Mouse (Mus musculus) megakaryocyte-erythroid progenitor cell, adult 5-6 weeks (primary cell): ENCODE results near the gene Olfr507. TPM values are rescaled to one million over a fixed set of nuclear protein-coding genes. Genes with fewer than 3 reads are reported as not detected.
"Not testable (repeated sequence)": the region's sequence is repeated elsewhere in the genome, so short reads cannot be mapped to it uniquely, and the experiment has no call there.

Experiments used
- ATAC-seq: replicated peaks from 2 replicates; pipeline ENCODE4 v1.8.0; 2016; ENCODE audit warnings: mild to moderate bottlenecking, inconsistent platforms; ENCODE audit not compliant: severe bottlenecking, poor library complexity, low FRiP score, low TSS enrichment
- total RNA-seq, 2 experiments: library from RNA; stranded (forward) in 1 of 2; stranded (reverse) in 1 of 2; fragments of 200-1000, 215-1000 nt in 1 of 2; fragments of >200 nt in 1 of 2; fragmentation: Nextera tagmentation in 1 of 2; gene quantifications; 2 replicates each; pipeline ENCODE4 v1.2.3; 2014 to 2017

Gene Olfr507
- total RNA-seq (2014; fragmentation: Nextera tagmentation) (not detected in 2 replicates), total RNA-seq (2017) (not detected in 2 replicates)

- ATAC-seq: no peak
Measured at GRCm38 (mm10) chr7:108621514-108621913, at the start of gene Olfr507. Gene Olfr507, plus strand, starts transcription at chr7:108621814.

GRCm38 (mm10) chr7:108589797-108590196 is 31.8 kb upstream of the Olfr507 start:
- ATAC-seq: no peak

- not testable (repeated sequence) for ATAC-seq
Measured at GRCm38 (mm10) chr7:108601916-108602315, 19.7 kb upstream of the Olfr507 start.

- no peak for ATAC-seq
Measured at GRCm38 (mm10) chr7:108610487-108610886, 11.1 kb upstream of the Olfr507 start, which contains the start of gene Olfr506. Gene Olfr506, plus strand, starts transcription at chr7:108610787.

GRCm38 (mm10) chr7:108614110-108614509 is 7.5 kb upstream of the Olfr507 start:
- ATAC-seq: no peak

- ATAC-seq: not testable (repeated sequence)
Measured at GRCm38 (mm10) chr7:108616781-108617180, 4.8 kb upstream of the Olfr507 start.

- no peak for ATAC-seq
Measured at GRCm38 (mm10) chr7:108629694-108630093, 8.1 kb downstream of the Olfr507 start, which contains the start of gene Olfr508. Gene Olfr508, plus strand, starts transcription at chr7:108629994.

GRCm38 (mm10) chr7:108651806-108652205 is 30.2 kb downstream of the Olfr507 start, which contains the start of gene Olfr509:
Gene Olfr509, minus strand, starts transcription at chr7:108651906.
- no peak for ATAC-seq

GRCm38 (mm10) chr7:108662419-108662818 is 40.8 kb downstream of the Olfr507 start:
- no peak for ATAC-seq

- no peak for ATAC-seq
Measured at GRCm38 (mm10) chr7:108666118-108666517, 44.5 kb downstream of the Olfr507 start, which contains the start of gene Olfr510. Gene Olfr510, plus strand, starts transcription at chr7:108666418.

GRCm38 (mm10) chr7:108671058-108671457 is 49.4 kb downstream of the Olfr507 start:
- ATAC-seq: no peak

Other genes starting within 250 kb of the Olfr507 start
- gene Olfr495, start 228.6 kb upstream of the Olfr507 start, total RNA-seq (2014; fragmentation: Nextera tagmentation): not detected in 2 replicates
- gene Olfr495, start 228.6 kb upstream of the Olfr507 start, total RNA-seq (2017): not detected in 2 replicates
- not detected in 2 replicates for gene Olfr497, start 201.4 kb upstream of the Olfr507 start, total RNA-seq (2014; fragmentation: Nextera tagmentation)
- gene Olfr497, start 201.4 kb upstream of the Olfr507 start, total RNA-seq (2017): not detected in 2 replicates
- not detected in 2 replicates for gene Olfr498, start 156.5 kb upstream of the Olfr507 start, total RNA-seq (2014; fragmentation: Nextera tagmentation)
- gene Olfr498, start 156.5 kb upstream of the Olfr507 start, total RNA-seq (2017): not detected in 2 replicates
- gene Olfr502, start 96.7 kb upstream of the Olfr507 start, total RNA-seq (2014; fragmentation: Nextera tagmentation): not detected in 2 replicates
- not detected in 2 replicates for gene Olfr502, start 96.7 kb upstream of the Olfr507 start, total RNA-seq (2017)
- not detected in 2 replicates for gene Olfr503, start 77.3 kb upstream of the Olfr507 start, total RNA-seq (2014; fragmentation: Nextera tagmentation)
- gene Olfr503, start 77.3 kb upstream of the Olfr507 start, total RNA-seq (2017): not detected in 2 replicates
- gene Olfr504, start 56.0 kb upstream of the Olfr507 start, total RNA-seq (2014; fragmentation: Nextera tagmentation): not detected in 2 replicates
- gene Olfr504, start 56.0 kb upstream of the Olfr507 start, total RNA-seq (2017): not detected in 2 replicates
- not detected in 2 replicates for gene Olfr506, start 11.0 kb upstream of the Olfr507 start, total RNA-seq (2014; fragmentation: Nextera tagmentation)
- not detected in 2 replicates for gene Olfr506, start 11.0 kb upstream of the Olfr507 start, total RNA-seq (2017)
- not detected in 2 replicates for gene Olfr508, start 8.2 kb downstream of the Olfr507 start, total RNA-seq (2014; fragmentation: Nextera tagmentation)
- gene Olfr508, start 8.2 kb downstream of the Olfr507 start, total RNA-seq (2017): not detected in 2 replicates
- gene Olfr509, start 30.1 kb downstream of the Olfr507 start, total RNA-seq (2014; fragmentation: Nextera tagmentation): not detected in 2 replicates
- gene Olfr509, start 30.1 kb downstream of the Olfr507 start, total RNA-seq (2017): not detected in 2 replicates
- gene Olfr510, start 44.6 kb downstream of the Olfr507 start, total RNA-seq (2014; fragmentation: Nextera tagmentation): not detected in 2 replicates
- gene Olfr510, start 44.6 kb downstream of the Olfr507 start, total RNA-seq (2017): not detected in 2 replicates
- gene Olfr512, start 91.5 kb downstream of the Olfr507 start, total RNA-seq (2014; fragmentation: Nextera tagmentation): not detected in 2 replicates
- not detected in 2 replicates for gene Olfr512, start 91.5 kb downstream of the Olfr507 start, total RNA-seq (2017)
- not detected in 2 replicates for gene Olfr513, start 129.2 kb downstream of the Olfr507 start, total RNA-seq (2014; fragmentation: Nextera tagmentation)
- not detected in 2 replicates for gene Olfr513, start 129.2 kb downstream of the Olfr507 start, total RNA-seq (2017)
- gene Olfr514, start 204.2 kb downstream of the Olfr507 start, total RNA-seq (2014; fragmentation: Nextera tagmentation): not detected in 2 replicates
- not detected in 2 replicates for gene Olfr514, start 204.2 kb downstream of the Olfr507 start, total RNA-seq (2017)
- not detected in 2 replicates for gene Olfr516, start 228.7 kb downstream of the Olfr507 start, total RNA-seq (2014; fragmentation: Nextera tagmentation)
- not detected in 2 replicates for gene Olfr516, start 228.7 kb downstream of the Olfr507 start, total RNA-seq (2017)